Mouse (Mus musculus) lung, postnatal 0 days (tissue): ENCODE results near the gene Rgs6. TPM values are rescaled to one million over a fixed set of nuclear protein-coding genes. Genes with fewer than 3 reads are reported as not detected.

Experiments used
- ATAC-seq: fragments of 200-750 bp; cut with Nextera tagmentation; 2 replicates; pipeline ENCODE4 v1.8.0; 2017; ENCODE audit warnings: moderate library complexity
- DNase-seq: peaks from one replicate; pipeline ENCODE4 v3.0.0-alpha.2; 2016; ENCODE audit warnings: low spot score
- H3K27ac ChIP-seq: fragments of 300-500 bp; sonication (generic); 2 replicates; pipeline ENCODE4 v1.5.1; 2014; ENCODE audit warnings: antibody characterized with exemption, mild to moderate bottlenecking, low read length, mixed read lengths
- H3K27me3 ChIP-seq: fragments of 300-500 bp; sonication (generic); replicated peaks from 2 replicates; pipeline ENCODE4 v1.6.1; 2014; ENCODE audit warnings: low read length, mixed read lengths; ENCODE audit not compliant: insufficient read depth
- H3K36me3 ChIP-seq: fragments of 300-500 bp; sonication (generic); 2 replicates; pipeline ENCODE4 v1.6.1; 2014; ENCODE audit warnings: low read length, mixed read lengths; ENCODE audit not compliant: insufficient read depth
- H3K4me1 ChIP-seq: fragments of 300-500 bp; sonication (generic); 2 replicates; pipeline ENCODE4 v1.6.1; 2014; ENCODE audit warnings: antibody characterized with exemption, low read depth, low read length, mixed read lengths; ENCODE audit not compliant: insufficient read depth
- H3K4me2 ChIP-seq: fragments of 300-500 bp; sonication (generic); replicated peaks from 2 replicates; pipeline ENCODE4 v1.6.1; 2014; ENCODE audit warnings: low read depth, mild to moderate bottlenecking, low read length, moderate library complexity, mixed read lengths
- H3K4me3 ChIP-seq: fragments of 300-500 bp; sonication (generic); 2 replicates; pipeline ENCODE4 v1.5.1; 2014; ENCODE audit warnings: low read depth, low read length
- H3K9ac ChIP-seq: fragments of 300-500 bp; sonication (generic); replicated peaks from 2 replicates; pipeline ENCODE4 v1.6.1; 2014; ENCODE audit warnings: low read depth, mild to moderate bottlenecking
- H3K9me3 ChIP-seq: fragments of 300-500 bp; sonication (generic); 2 replicates; pipeline ENCODE4 v1.6.1; 2016; ENCODE audit warnings: low read length, mixed read lengths
- CTCF ChIP-seq: IDR thresholded peaks from 2 replicates; pipeline ENCODE4 v1.5.1; 2016; ENCODE audit warnings: antibody characterized with exemption, mild to moderate bottlenecking
- EP300 ChIP-seq: IDR thresholded peaks from 2 replicates; pipeline ENCODE4 v1.6.1; 2016; ENCODE audit warnings: antibody characterized with exemption, mild to moderate bottlenecking, control low read depth
- WGBS: fragments of 180-500 bp; shearing (Covaris S2); extraction: QIAGEN DNeasy Blood & Tissue Kit; methylation state at CpG from one replicate; pipeline ENCODE4 v1.1.7; 2014; 5-methylcytosine and 5-hydroxymethylcytosine counted together
- polyA plus RNA-seq: library from polyadenylated mRNA; unstranded; fragments of >200 nt; fragmentation: Nextera tagmentation; extraction: Ambion mirVana; gene quantifications from 2 replicates; pipeline ENCODE4 v1.2.1, GENCODE M21; 2015

The Rgs6 gene
- polyA plus RNA-seq, 1 experiment from 2014 or later: 2.6 TPM

DNA sequence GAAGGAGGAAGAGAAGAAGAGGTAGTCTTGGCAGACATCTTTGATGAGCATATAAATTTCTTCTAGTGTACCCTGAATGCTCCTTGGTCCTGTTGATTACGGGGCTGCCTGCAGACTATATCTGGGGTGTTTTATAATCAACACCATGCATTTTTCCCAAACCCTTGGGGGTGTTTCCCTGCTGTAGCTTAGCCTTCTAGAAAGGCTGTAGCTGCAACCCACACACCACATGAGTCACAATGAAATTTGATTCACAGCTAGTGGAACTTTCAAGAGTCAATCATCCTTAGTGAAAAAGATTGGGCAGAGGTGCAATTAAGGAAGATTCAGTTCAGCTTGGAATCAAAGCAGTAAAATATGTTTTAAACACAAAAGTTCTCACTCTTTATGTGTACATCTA, 15.4 kb upstream of the Rgs6 start:
- Histone ChIP-seq H3K9ac (no peak overlapping the region), H3K4me3 (no peak overlapping the region), H3K27me3 (no peaks in the 10 kb centered on the region), H3K4me2 (no peak overlapping the region), H3K9me3 (no peaks in the 10 kb centered on the region), H3K4me1 (no peaks in the 10 kb centered on the region), H3K36me3 (no peaks in the 10 kb centered on the region), H3K27ac (no peak overlapping the region)
- no peak for DNase-seq
- no peak for ATAC-seq
- WGBS: 81% methylated on average over 1 of the region's 1 CpGs
- TF ChIP-seq EP300: no peak
- TF ChIP-seq CTCF: no peak

DNA sequence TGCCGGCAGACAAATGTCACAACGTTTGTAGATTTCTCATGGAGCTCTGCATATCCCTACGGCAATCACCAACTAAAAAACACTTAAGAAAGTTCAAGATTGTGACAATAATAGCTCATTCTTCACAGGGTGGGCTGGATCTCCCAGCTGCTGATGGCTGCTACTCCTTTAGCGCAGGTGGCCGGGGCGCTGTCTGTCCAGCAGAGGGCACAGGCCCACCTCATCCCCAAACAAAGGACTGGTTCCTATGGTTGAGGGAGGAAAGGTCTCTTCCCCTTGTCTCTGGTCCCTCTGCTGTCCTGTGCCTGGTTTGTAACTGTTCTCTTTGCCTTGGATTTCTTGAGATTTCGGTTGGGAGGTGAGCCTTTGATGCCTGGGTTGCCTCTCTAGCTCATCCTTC, 1.5 kb upstream of the Rgs6 start:
- Histone ChIP-seq H3K4me3 (no peak overlapping the region), H3K9ac (no peak overlapping the region), H3K27me3 (no peaks in the 10 kb centered on the region), H3K27ac (no peak overlapping the region), H3K4me2 (no peak overlapping the region), H3K36me3 (no peaks in the 10 kb centered on the region), H3K9me3 (no peaks in the 10 kb centered on the region), H3K4me1 (no peaks in the 10 kb centered on the region)
- 33% methylated on average over 7 of the region's 7 CpGs for WGBS
- DNase-seq (no peak), ATAC-seq (no peak)
- no peak for TF ChIP-seq EP300
- peak; percentile 61 for TF ChIP-seq CTCF

DNA sequence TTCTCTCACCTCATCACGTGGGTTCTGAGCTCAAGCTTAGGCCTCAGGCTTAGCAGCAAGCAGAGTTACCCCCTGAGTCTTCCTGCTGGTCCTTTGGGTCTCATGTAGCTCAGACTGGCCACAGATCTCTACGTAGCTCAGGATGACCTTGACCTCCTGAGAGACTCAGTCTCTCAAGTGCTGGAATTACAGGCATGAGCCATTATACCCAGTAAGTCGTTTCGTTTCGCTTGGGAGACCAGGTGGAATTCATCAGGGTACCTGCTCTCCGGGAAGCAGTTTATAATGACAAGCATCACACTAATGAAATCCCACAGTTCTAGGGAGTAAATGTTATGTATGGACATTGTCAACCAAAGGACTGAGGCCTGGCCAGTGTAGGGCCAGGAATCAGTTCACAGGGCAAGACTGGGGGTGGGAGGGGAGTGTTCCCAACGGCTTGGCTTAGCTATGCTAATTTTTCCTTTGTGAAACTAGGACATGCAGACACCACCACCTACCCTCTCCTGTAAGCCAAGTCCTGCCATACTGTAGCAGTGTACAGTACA, 670 bp upstream of the Rgs6 start:
- Histone ChIP-seq H3K9me3 (no peaks in the 10 kb centered on the region), H3K27me3 (no peaks in the 10 kb centered on the region), H3K4me2 (no peak overlapping the region), H3K27ac (no peak overlapping the region), H3K9ac (no peak overlapping the region), H3K4me1 (no peaks in the 10 kb centered on the region), H3K4me3 (no peak overlapping the region), H3K36me3 (no peaks in the 10 kb centered on the region)
- no peak for ATAC-seq
- 68% methylated on average over 7 of the region's 7 CpGs for WGBS
- no peak for TF ChIP-seq CTCF
- TF ChIP-seq EP300: no peak
- no peak for DNase-seq

DNA sequence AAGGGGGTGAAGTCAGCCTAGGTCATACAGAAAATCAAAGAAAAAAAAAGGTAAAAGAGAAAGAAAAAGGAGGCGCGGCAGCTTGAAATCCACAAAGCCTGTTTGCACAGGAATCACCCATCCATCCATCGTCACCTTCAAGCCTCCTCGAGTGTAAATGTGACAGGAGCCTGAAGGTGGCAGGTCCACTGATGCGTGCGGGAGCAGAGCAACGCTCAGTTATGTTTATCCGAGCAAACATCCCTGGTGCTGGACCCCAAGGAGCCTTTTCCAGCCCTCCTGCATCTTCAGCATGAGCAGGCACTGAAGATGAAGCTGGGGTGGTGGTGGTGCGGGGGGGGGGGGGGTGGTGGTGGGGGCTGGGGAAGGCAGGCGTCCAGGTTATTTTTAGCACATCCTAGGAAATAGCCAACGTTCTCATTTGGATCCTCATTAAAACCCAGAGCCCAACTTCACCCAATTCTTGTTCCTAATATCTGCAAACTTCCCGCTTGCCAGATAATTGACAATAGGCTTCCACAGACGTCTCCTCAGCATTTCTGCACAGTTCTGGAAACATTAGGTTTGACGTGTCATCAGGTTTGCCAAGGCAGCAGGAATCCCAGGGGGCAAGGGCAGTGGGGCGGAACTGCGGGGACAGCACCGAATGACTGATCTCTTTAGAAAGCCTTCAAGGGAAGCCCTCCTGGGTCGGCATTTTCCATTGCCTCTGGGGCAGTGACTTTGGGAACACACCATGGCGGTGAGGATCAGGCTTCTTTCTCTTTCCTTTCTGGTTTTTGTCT, 946 bp downstream of the Rgs6 start:
- DNase-seq (no peak), ATAC-seq (no peak)
- Histone ChIP-seq H3K27me3 (no peaks in the 10 kb centered on the region), H3K9ac (no peak overlapping the region), H3K27ac (no peak overlapping the region), H3K9me3 (no peaks in the 10 kb centered on the region), H3K4me1 (no peaks in the 10 kb centered on the region), H3K4me3 (no peak overlapping the region), H3K4me2 (no peak overlapping the region), H3K36me3 (no peaks in the 10 kb centered on the region)
- 18% methylated on average over 17 of the region's 19 CpGs for WGBS
- TF ChIP-seq EP300 (no peak), CTCF (no peak)

DNA sequence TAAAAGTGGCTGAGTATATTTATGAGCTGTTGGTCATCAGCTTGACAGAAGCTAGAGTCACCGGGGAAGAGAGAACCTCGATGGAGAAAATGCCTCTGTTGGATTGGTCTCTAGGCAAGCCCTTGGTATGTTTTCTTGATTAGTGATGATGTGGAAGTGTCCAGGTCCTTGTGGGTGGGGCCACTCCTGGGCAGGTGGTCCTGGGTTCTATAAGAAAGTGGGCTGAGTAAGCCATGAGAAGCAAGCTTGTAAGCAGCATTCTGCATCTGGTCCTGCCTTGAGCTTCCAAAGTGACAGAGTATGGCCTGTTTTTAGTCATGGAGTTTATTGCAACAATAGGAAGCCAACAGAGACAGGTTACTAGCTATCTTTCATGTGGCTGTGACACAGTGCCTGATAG, 10.9 kb downstream of the Rgs6 start:
- Histone ChIP-seq H3K4me2 (no peak overlapping the region), H3K36me3 (no peaks in the 10 kb centered on the region), H3K4me3 (no peak overlapping the region), H3K9ac (no peak overlapping the region), H3K27ac (no peak overlapping the region), H3K27me3 (no peaks in the 10 kb centered on the region), H3K9me3 (no peaks in the 10 kb centered on the region), H3K4me1 (no peaks in the 10 kb centered on the region)
- no peak for DNase-seq
- 81% methylated on average over 2 of the region's 2 CpGs for WGBS
- no peak for ATAC-seq
- TF ChIP-seq CTCF: no peak
- TF ChIP-seq EP300: no peak

DNA sequence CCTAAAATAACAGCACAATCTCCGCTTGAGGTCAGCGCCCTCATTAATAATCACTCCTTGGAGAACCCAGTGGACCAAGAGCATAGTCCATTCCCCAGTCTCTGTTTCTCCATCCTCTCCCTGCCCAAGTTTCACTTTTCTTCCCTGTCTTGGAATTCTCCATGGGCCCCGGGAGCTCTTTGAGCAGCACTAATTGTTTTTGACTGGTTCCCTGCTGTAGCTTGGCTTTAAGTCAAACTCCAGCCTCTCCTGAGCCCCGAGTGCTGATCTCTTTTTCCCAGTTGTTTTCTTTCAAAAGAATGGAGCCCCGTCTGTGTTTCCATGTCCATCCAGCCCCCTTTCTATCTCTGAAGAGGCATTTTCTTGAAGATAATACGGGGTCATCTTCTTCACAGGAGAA, 12.3 kb downstream of the Rgs6 start:
- Histone ChIP-seq H3K9ac (no peak overlapping the region), H3K9me3 (no peaks in the 10 kb centered on the region), H3K27ac (no peak overlapping the region), H3K4me2 (no peak overlapping the region), H3K4me3 (no peak overlapping the region), H3K4me1 (no peaks in the 10 kb centered on the region), H3K27me3 (no peaks in the 10 kb centered on the region), H3K36me3 (no peaks in the 10 kb centered on the region)
- DNase-seq (no peak), ATAC-seq (no peak)
- 71% methylated on average over 6 of the region's 6 CpGs for WGBS
- TF ChIP-seq CTCF (no peak), EP300 (no peak)
